Mouse (Mus musculus): ENCODE data around the gene Nxpe4. TPM values are rescaled to one million over a fixed set of nuclear protein-coding genes. Genes with fewer than 3 reads are reported as not detected.

Gene Nxpe4
- polyA plus RNA-seq, 1 experiment from 2014 or later = 9.3 TPM

DNA sequence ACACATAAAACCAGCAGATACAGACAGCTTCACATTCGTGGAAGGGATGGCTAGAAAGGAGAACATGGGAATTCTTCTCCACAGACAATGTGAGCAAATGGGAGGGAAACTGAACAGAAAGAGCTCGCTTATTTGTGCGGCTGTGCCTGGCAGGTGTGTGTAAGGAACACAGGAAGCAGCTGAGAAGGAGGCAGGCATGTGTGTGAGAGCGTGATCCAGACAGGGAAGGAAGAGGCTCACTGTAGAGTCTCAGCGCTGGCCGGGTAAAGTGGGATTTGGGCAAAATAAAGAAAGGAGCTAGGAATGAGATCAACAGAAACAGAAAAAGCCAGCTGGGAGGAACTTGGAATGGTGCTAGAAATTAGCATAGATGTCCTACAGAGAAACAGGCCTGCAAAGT, 74.6 kb downstream of the Nxpe4 start:
- 80% methylated on average over 6 of the region's 6 CpGs for WGBS
- Histone ChIP-seq H3K4me2 (ENCODE audit: low read depth, low read length) (no peak overlapping the region), H3K9me3 (ENCODE audit: control insufficient read depth, low read length) (no peaks in the 10 kb centered on the region), H3K9ac (replicated peaks; ENCODE audit: low read depth, low read length) (no peak overlapping the region), H3K27me3 (ENCODE audit: control insufficient read depth, insufficient read depth, low read length) (no peaks in the 10 kb centered on the region), H3K36me3 (ENCODE audit: control insufficient read depth, insufficient read depth, low read length) (no peaks in the 10 kb centered on the region), H3K4me3 (ENCODE audit: low read depth, low read length) (no peak overlapping the region), H3K4me1 (ENCODE audit: control insufficient read depth, insufficient read depth, low read length) (no peaks in the 10 kb centered on the region), H3K27ac (ENCODE audit: low read depth, low read length) (no peak overlapping the region)
- no peak for ATAC-seq (ENCODE audit: low read depth)

GRCm38 (mm10) chr9:48238153-48238755, 76.4 kb downstream of the Nxpe4 start:
- Histone ChIP-seq H3K36me3 (ENCODE audit: control insufficient read depth, insufficient read depth, low read length) (no peaks in the 10 kb centered on the region), H3K27ac (ENCODE audit: low read depth, low read length) (no peak overlapping the region), H3K4me1 (ENCODE audit: control insufficient read depth, insufficient read depth, low read length) (no peaks in the 10 kb centered on the region), H3K4me2 (ENCODE audit: low read depth, low read length) (no peak overlapping the region), H3K27me3 (ENCODE audit: control insufficient read depth, insufficient read depth, low read length) (no peaks in the 10 kb centered on the region), H3K9me3 (ENCODE audit: control insufficient read depth, low read length) (no peaks in the 10 kb centered on the region), H3K4me3 (ENCODE audit: low read depth, low read length) (no peak overlapping the region), H3K9ac (replicated peaks; ENCODE audit: low read depth, low read length) (no peak overlapping the region)
- WGBS = 84% methylated on average over 9 of the region's 9 CpGs
- no peak for ATAC-seq (ENCODE audit: low read depth)

- H3K4me1 ChIP-seq (ENCODE audit: control insufficient read depth, insufficient read depth, low read length) = no peaks in the 10 kb centered on the region
- H3K36me3 ChIP-seq (ENCODE audit: control insufficient read depth, insufficient read depth, low read length) = no peaks in the 10 kb centered on the region
- no peak overlapping the region for H3K27ac ChIP-seq (ENCODE audit: low read depth, low read length)
- H3K9me3 ChIP-seq (ENCODE audit: control insufficient read depth, low read length) = no peaks in the 10 kb centered on the region
- no peak overlapping the region for H3K9ac ChIP-seq (replicated peaks; ENCODE audit: low read depth, low read length)
- WGBS = 90% methylated on average over 5 of the region's 5 CpGs
- ATAC-seq (ENCODE audit: low read depth) = no peak
- H3K4me2 ChIP-seq (ENCODE audit: low read depth, low read length) = no peak overlapping the region
- H3K4me3 ChIP-seq (ENCODE audit: low read depth, low read length) = no peak overlapping the region
- H3K27me3 ChIP-seq (ENCODE audit: control insufficient read depth, insufficient read depth, low read length) = no peaks in the 10 kb centered on the region
These were observed 77.6 kb downstream of the Nxpe4 start for GRCm38 (mm10) chr9:48239461-48239860.

GRCm38 (mm10) chr9:48240431-48240830, 78.6 kb downstream of the Nxpe4 start:
- Histone ChIP-seq H3K4me2 (ENCODE audit: low read depth, low read length) (no peak overlapping the region), H3K27me3 (ENCODE audit: control insufficient read depth, insufficient read depth, low read length) (no peaks in the 10 kb centered on the region), H3K27ac (ENCODE audit: low read depth, low read length) (no peak overlapping the region), H3K4me3 (ENCODE audit: low read depth, low read length) (no peak overlapping the region), H3K36me3 (ENCODE audit: control insufficient read depth, insufficient read depth, low read length) (no peaks in the 10 kb centered on the region), H3K9me3 (ENCODE audit: control insufficient read depth, low read length) (no peaks in the 10 kb centered on the region), H3K4me1 (ENCODE audit: control insufficient read depth, insufficient read depth, low read length) (no peaks in the 10 kb centered on the region), H3K9ac (replicated peaks; ENCODE audit: low read depth, low read length) (no peak overlapping the region)
- WGBS = 74% methylated on average over 5 of the region's 5 CpGs
- ATAC-seq (ENCODE audit: low read depth) = no peak

DNA sequence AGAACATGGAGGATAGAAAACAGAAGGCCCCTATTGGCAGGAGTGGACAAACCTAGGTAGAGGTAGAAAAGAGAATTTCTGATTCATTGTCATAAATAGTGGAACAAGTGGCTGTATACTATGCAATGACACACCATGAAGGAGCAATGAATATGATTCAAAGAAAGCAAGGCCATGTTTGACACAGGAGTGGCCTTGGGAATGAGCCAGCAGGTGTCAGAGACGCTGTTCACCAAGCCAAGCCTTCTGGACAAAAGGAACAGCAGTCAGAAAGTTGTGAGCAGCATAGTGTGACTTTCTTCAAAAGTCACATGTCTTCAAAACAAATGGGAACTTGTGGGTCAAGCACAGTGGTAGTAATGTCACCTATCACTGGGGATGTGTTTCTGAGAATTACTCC, 80.0 kb downstream of the Nxpe4 start:
- Histone ChIP-seq H3K9ac (replicated peaks; ENCODE audit: low read depth, low read length) (no peak overlapping the region), H3K36me3 (ENCODE audit: control insufficient read depth, insufficient read depth, low read length) (no peaks in the 10 kb centered on the region), H3K27ac (ENCODE audit: low read depth, low read length) (no peak overlapping the region), H3K4me3 (ENCODE audit: low read depth, low read length) (no peak overlapping the region), H3K4me2 (ENCODE audit: low read depth, low read length) (no peak overlapping the region), H3K9me3 (ENCODE audit: control insufficient read depth, low read length) (no peaks in the 10 kb centered on the region), H3K4me1 (ENCODE audit: control insufficient read depth, insufficient read depth, low read length) (no peaks in the 10 kb centered on the region), H3K27me3 (ENCODE audit: control insufficient read depth, insufficient read depth, low read length) (no peaks in the 10 kb centered on the region)
- WGBS = 88% methylated on average over 1 of the region's 1 CpGs
- ATAC-seq (ENCODE audit: low read depth) = no peak

DNA sequence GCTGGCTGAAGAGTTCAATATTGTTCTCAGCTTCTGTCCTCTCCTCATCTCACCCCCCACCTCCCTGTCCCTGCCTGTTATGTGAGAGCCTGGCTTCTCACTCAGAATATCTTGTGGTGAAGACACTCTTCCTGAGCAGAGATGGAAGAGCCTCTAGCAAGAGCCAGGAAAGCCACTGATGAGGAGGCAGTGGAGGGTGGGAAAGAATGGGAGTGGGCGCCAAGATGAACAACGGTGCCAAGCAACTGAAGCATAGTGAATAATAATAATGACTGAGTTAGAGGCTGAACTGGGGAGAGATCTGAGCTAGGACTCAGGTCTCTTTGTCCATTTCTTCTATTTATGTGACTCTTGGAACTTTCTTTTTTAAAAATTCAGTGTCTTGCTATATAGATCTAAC, 80.9 kb downstream of the Nxpe4 start:
- Histone ChIP-seq H3K9ac (replicated peaks; ENCODE audit: low read depth, low read length) (no peak overlapping the region), H3K4me3 (ENCODE audit: low read depth, low read length) (no peak overlapping the region), H3K4me1 (ENCODE audit: control insufficient read depth, insufficient read depth, low read length) (no peaks in the 10 kb centered on the region), H3K36me3 (ENCODE audit: control insufficient read depth, insufficient read depth, low read length) (no peaks in the 10 kb centered on the region), H3K4me2 (ENCODE audit: low read depth, low read length) (no peak overlapping the region), H3K27ac (ENCODE audit: low read depth, low read length) (no peak overlapping the region), H3K27me3 (ENCODE audit: control insufficient read depth, insufficient read depth, low read length) (no peaks in the 10 kb centered on the region), H3K9me3 (ENCODE audit: control insufficient read depth, low read length) (no peaks in the 10 kb centered on the region)
- 84% methylated on average over 2 of the region's 2 CpGs for WGBS
- ATAC-seq (ENCODE audit: low read depth) = no peak

GRCm38 (mm10) chr9:48244175-48244574, 82.4 kb downstream of the Nxpe4 start:
- Histone ChIP-seq H3K4me2 (ENCODE audit: low read depth, low read length) (no peak overlapping the region), H3K4me1 (ENCODE audit: control insufficient read depth, insufficient read depth, low read length) (no peaks in the 10 kb centered on the region), H3K27ac (ENCODE audit: low read depth, low read length) (no peak overlapping the region), H3K36me3 (ENCODE audit: control insufficient read depth, insufficient read depth, low read length) (no peaks in the 10 kb centered on the region), H3K9me3 (ENCODE audit: control insufficient read depth, low read length) (no peaks in the 10 kb centered on the region), H3K9ac (replicated peaks; ENCODE audit: low read depth, low read length) (no peak overlapping the region), H3K27me3 (ENCODE audit: control insufficient read depth, insufficient read depth, low read length) (no peaks in the 10 kb centered on the region), H3K4me3 (ENCODE audit: low read depth, low read length) (no peak overlapping the region)
- WGBS = 81% methylated on average over 3 of the region's 3 CpGs
- ATAC-seq (ENCODE audit: low read depth) = no peak

DNA sequence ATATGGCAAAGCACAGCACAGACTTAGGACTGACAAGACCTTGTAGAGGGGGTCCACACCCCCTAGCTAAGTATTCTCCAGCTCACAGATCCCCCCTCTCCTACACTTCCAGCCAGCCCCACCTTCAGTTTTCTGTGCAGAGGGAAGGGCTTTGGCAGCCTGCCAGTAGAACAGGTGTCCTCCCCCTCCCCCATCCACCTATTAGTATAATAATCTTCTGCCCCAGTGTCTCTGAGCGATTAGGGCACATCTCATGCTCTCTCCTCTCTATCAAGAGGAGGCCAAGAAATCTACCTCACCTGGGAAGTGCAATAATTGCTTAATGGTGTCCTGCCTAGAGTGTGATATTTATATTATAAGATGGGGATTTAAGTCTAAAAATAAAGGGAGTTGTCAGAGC, 83.7 kb downstream of the Nxpe4 start:
- H3K27me3 ChIP-seq (ENCODE audit: control insufficient read depth, insufficient read depth, low read length) = no peaks in the 10 kb centered on the region
- H3K36me3 ChIP-seq (ENCODE audit: control insufficient read depth, insufficient read depth, low read length) = no peaks in the 10 kb centered on the region
- H3K9ac ChIP-seq (replicated peaks; ENCODE audit: low read depth, low read length) = no peak overlapping the region
- 65% methylated on average over 1 of the region's 1 CpGs for WGBS
- no peak overlapping the region for H3K4me2 ChIP-seq (ENCODE audit: low read depth, low read length)
- H3K9me3 ChIP-seq (ENCODE audit: control insufficient read depth, low read length) = no peaks in the 10 kb centered on the region
- no peak overlapping the region for H3K4me3 ChIP-seq (ENCODE audit: low read depth, low read length)
- H3K4me1 ChIP-seq (ENCODE audit: control insufficient read depth, insufficient read depth, low read length) = no peaks in the 10 kb centered on the region
- ATAC-seq (ENCODE audit: low read depth) = no peak
- H3K27ac ChIP-seq (ENCODE audit: low read depth, low read length) = no peak overlapping the region

GRCm38 (mm10) chr9:48247276-48247675, 85.5 kb downstream of the Nxpe4 start:
- H3K27ac ChIP-seq (ENCODE audit: low read depth, low read length) = no peak overlapping the region
- no peaks in the 10 kb centered on the region for H3K27me3 ChIP-seq (ENCODE audit: control insufficient read depth, insufficient read depth, low read length)
- H3K4me2 ChIP-seq (ENCODE audit: low read depth, low read length) = no peak overlapping the region
- no peak for ATAC-seq (ENCODE audit: low read depth)
- H3K9ac ChIP-seq (replicated peaks; ENCODE audit: low read depth, low read length) = no peak overlapping the region
- 61% methylated on average over 5 of the region's 5 CpGs for WGBS
- H3K4me1 ChIP-seq (ENCODE audit: control insufficient read depth, insufficient read depth, low read length) = no peaks in the 10 kb centered on the region
- H3K4me3 ChIP-seq (ENCODE audit: low read depth, low read length) = no peak overlapping the region
- no peaks in the 10 kb centered on the region for H3K36me3 ChIP-seq (ENCODE audit: control insufficient read depth, insufficient read depth, low read length)
- no peaks in the 10 kb centered on the region for H3K9me3 ChIP-seq (ENCODE audit: control insufficient read depth, low read length)

Data from neural tube, embryonic 14.5 days (tissue).